Mouse (Mus musculus): ENCODE measurements around the gene Asb17. TPM values are rescaled to one million over a fixed set of nuclear protein-coding genes. Genes with fewer than 3 reads are reported as not detected.
A peak's percentile ranks its signal among the peaks of the same experiment; 100 is the strongest.
"Not testable (repeated sequence)": the region's sequence is repeated elsewhere in the genome, so short reads cannot be mapped to it uniquely, and the experiment has no call there.

Asb17 gene
- not detected for total RNA-seq (2021)

- DNase-seq (ENCODE audit: low spot score in 2 of 2) = no peak
- intact Hi-C loops (cut with DNase I) = no loop called here
Observed at GRCm38 (mm10) chr3:153844030-153844429, at the start of gene Asb17. Gene Asb17, plus strand, starts transcription at chr3:153844209.

- DNase-seq (ENCODE audit: low spot score in 2 of 2) = no peak
- intact Hi-C loops (cut with DNase I) = no loop called here
Observed at GRCm38 (mm10) chr3:153797574-153797973, 46.4 kb upstream of the Asb17 start.

- intact Hi-C loops (cut with DNase I) = loop anchor here (5.0 kb wide), 1 partner anchor 72 kb away; the partner anchor contains the start of gene St6galnac3
- no peak for DNase-seq (ENCODE audit: low spot score in 2 of 2)
Observed at GRCm38 (mm10) chr3:153799603-153800002, 44.4 kb upstream of the Asb17 start.

DNA sequence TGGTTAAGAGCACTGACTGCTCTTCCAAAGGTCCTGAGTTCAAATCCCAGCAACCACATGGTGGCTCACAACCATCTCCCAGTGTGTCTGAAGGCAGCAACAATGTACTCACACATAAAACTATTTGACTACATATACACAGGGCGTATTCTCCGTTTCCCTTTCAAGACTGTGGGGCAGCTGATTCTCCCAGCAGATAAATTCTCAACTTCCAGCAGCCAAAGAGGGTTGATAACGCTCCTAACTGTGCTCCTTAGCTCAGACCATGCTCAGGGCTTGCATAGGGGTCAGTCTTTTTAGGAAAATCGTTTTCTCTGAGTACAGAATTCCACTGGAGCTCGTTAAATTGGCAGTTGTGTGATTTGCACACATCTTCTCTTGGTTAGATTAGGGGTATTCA lies 43.3 kb upstream of the Asb17 start:
- intact Hi-C loops (cut with DNase I) = loop anchor here (5.0 kb wide), 1 partner anchor 73 kb away; the partner anchor contains the start of gene St6galnac3

DNA sequence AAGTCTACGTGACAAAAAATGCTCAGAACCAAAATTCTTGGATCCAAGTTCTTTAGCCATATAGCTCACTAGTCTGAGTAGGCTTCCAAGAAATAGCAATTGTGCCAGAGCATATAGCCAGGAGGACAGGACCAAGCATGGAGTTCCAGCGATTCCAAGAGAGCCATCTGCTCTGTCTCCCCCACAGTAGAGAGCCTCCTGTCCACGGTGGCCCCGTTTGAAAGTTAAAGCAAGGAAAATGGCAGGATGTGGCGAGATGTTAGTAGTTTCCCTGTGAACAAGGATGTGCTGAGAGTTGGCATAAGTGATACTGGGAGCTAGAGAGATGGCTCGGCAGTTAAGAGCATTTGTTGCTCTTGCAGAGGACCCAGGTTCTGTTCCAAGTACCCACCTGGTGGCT lies 42.5 kb upstream of the Asb17 start:
- peak in 1 of 2 experiments; percentile 16 for DNase-seq (ENCODE audit: low spot score in 2 of 2)
- intact Hi-C loops (cut with DNase I) = loop anchor here (5.0 kb wide), 1 partner anchor 74 kb away; the partner anchor contains the start of gene St6galnac3

More for the DNA sequence above, 43.3 kb upstream of the Asb17 start:
- no peak for DNase-seq (ENCODE audit: low spot score in 2 of 2)

DNA sequence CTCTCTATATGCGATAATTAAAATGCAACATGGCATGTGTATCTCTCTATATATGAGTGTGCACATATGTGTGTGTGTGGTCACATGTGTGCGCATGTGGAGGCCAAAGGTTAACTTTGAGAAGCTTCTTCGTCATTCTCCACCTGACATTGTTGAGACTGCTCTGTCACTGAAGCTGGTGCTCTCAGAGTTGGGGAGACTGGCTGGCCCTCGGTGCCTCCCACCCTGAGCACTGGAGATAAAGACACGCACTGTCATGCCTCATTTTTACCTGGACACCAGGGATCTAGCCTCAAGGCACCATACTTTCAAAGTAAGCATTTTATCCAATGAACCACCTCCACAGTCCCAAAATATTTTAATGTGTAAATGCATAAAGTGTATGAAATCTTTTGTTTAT lies 41.4 kb upstream of the Asb17 start:
- intact Hi-C loops (cut with DNase I) = loop anchor here (5.0 kb wide), 1 partner anchor 75 kb away; the partner anchor contains the start of gene St6galnac3
- no peak for DNase-seq (ENCODE audit: low spot score in 2 of 2)

GRCm38 (mm10) chr3:153804032-153804431 lies 40.0 kb upstream of the Asb17 start:
- intact Hi-C loops (cut with DNase I) = loop anchor here (5.0 kb wide), 1 partner anchor 77 kb away; the partner anchor contains the start of gene St6galnac3
- no peak for DNase-seq (ENCODE audit: low spot score in 2 of 2)

DNA sequence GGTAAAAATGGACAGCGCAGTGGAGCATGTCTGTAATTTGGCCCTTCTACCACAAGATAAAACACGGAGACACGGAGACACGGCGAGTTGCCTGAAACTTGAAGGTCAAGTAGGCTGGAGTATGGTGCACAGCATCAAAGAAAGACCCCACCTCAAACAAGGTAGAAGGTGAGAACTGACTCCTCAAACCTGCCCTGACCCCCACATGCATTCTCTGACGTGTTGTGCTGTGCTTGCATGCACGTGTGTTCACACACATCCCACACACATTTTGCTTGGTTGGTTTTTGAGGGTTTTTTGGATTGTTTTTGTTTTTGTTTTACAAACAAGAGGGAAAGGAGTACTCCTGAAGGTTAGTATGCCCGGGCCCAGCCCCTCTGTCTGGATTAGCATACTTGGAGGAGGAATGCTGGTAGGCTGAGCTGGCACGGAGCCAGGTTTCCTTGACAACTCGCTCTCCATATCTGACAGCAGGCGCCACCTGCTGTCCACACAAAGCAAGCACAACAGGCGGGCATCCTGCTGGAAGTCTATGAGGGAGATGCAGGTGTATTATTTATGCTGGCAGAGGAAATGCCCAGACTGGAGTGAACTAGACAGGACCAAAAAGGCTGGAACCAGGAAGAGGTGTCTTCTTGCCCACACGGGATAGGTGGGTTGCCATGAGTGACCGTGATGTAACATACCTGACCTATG lies 37.8 kb upstream of the Asb17 start:
- intact Hi-C loops (cut with DNase I) = loop anchor here (2.0 kb wide), 1 partner anchor 147 kb away; no protein-coding TSS in a partner anchor
- peak; percentile 96 to 97 for DNase-seq (ENCODE audit: low spot score in 2 of 2)

DNA sequence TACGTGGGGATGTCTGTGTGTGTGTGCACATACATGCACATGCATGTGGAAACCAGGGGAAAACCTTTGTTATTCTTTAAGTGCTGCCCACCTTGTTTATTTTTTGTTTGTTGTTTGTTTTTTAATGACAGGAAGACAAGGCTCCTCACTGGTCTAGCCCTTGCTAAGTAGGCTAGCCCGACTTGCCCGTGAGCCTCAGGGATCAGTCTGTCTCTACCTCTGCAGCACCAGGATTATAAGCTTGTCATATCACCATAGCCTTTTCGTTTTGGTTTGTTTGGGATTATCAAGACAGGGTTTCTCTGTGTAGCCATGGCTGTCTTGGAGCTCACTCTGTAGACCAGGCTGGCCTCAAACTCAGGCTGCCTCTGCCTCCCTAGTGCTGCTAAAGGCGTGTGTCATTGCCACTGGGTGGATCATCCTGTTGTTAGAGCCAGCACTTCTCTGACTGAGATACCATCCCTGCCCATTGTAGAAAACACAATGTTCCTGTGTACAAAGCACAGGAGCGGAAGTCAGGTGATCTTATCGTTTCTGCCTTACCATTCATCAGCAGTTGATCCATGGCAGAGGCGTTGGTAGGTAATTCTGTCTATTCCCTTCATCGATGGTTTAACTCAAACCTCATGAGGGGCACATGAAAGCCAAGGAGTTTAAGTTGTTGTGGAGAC lies 37.1 kb upstream of the Asb17 start:
- intact Hi-C loops (cut with DNase I) = loop anchor here (2.0 kb wide), 1 partner anchor 148 kb away; no protein-coding TSS in a partner anchor
- no peak for DNase-seq (ENCODE audit: low spot score in 2 of 2)

GRCm38 (mm10) chr3:153807444-153808149 lies 36.4 kb upstream of the Asb17 start:
- intact Hi-C loops (cut with DNase I) = loop anchor here (2.0 kb wide), 1 partner anchor 149 kb away; no protein-coding TSS in a partner anchor
- no peak for DNase-seq (ENCODE audit: low spot score in 2 of 2)

- intact Hi-C loops (cut with DNase I) = no loop called here
- no peak for DNase-seq (ENCODE audit: low spot score in 2 of 2)
Observed at GRCm38 (mm10) chr3:153808406-153808805, 35.6 kb upstream of the Asb17 start.

- DNase-seq (ENCODE audit: low spot score in 2 of 2) = no peak
- intact Hi-C loops (cut with DNase I) = no loop called here
Observed at GRCm38 (mm10) chr3:153814026-153814425, 30.0 kb upstream of the Asb17 start.

- intact Hi-C loops (cut with DNase I) = no loop called here
- no peak for DNase-seq (ENCODE audit: low spot score in 2 of 2)
Observed at GRCm38 (mm10) chr3:153817376-153817890, 26.6 kb upstream of the Asb17 start.

GRCm38 (mm10) chr3:153818723-153819122 lies 25.3 kb upstream of the Asb17 start:
- DNase-seq (ENCODE audit: low spot score in 2 of 2) = no peak
- intact Hi-C loops (cut with DNase I) = no loop called here

- intact Hi-C loops (cut with DNase I) = no loop called here
- no peak for DNase-seq (ENCODE audit: low spot score in 2 of 2)
Observed at GRCm38 (mm10) chr3:153819438-153819837, 24.6 kb upstream of the Asb17 start.

DNA sequence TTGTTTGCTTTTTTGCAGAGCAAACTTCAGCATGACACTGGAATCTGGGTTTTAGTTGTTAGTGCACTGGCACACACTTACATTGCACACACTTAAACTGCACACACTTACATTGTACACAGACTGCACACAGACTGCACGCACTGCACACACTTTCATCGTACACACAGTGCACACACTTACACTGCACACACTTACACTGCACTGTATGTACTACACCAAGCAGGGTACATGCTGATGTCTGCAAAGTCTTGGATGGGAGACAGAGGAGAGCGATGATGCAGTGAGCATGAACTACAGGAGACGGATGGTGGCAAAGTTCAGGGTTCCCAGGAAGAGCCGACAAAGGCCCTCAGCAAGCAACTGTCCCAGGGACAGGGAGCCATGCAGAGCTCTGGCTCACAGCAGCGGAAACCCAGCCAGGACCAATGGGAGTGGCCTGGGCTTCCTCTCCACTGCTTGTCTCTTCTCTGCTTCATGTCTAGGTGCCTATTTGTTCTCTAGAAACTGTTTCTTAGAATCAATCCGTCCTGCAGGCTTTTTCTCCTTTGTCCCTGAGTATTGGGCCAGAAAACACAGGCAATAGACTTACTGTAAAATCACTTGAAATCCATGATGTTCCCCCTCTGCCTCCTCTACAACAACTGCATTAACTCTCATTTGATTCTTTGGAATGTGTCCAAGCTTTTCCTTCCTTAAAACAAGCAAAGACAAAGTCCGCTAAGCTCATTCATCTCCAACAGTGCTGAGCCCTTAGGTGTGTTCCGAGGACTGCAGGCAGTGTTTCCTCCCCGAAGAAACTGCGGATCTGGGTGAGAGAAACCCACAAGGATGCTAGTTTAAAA lies 20.1 kb upstream of the Asb17 start:
- no peak for DNase-seq (ENCODE audit: low spot score in 2 of 2)

GRCm38 (mm10) chr3:153825197-153825596 lies 18.8 kb upstream of the Asb17 start:
- DNase-seq (ENCODE audit: low spot score in 2 of 2) = no peak
- intact Hi-C loops (cut with DNase I) = no loop called here

More for the DNA sequence above, 20.1 kb upstream of the Asb17 start:
- intact Hi-C loops (cut with DNase I) = no loop called here

- DNase-seq (ENCODE audit: low spot score in 2 of 2) = no peak
- intact Hi-C loops (cut with DNase I) = no loop called here
Observed at GRCm38 (mm10) chr3:153826616-153827015, 17.4 kb upstream of the Asb17 start.

- DNase-seq (ENCODE audit: low spot score in 2 of 2); intact Hi-C loops (cut with DNase I): not testable (repeated sequence)
Observed at GRCm38 (mm10) chr3:153829788-153830187, 14.2 kb upstream of the Asb17 start.

All from left cerebral cortex, postnatal 25 days (tissue).